Mouse (Mus musculus) E14TG2a.4 (cell line): ENCODE measurements at regions not wholly inside any gene's neighbourhood (a gene's known extent, or its start where the extent isn't known, plus 50 kb on each side); places are given as distances from the start of the nearest gene placed in this dataset.

Experiments used
- CTCF ChIP-seq: conservative IDR thresholded peaks from 2 replicates; pipeline ENCODE4 v1.5.1; 2014; ENCODE audit warnings: low read length
- NANOG ChIP-seq: IDR thresholded peaks from 2 replicates; pipeline ENCODE4 v1.6.1; 2014; ENCODE audit warnings: borderline replicate concordance, low read length, mixed read lengths

GRCm38 (mm10) chr7:136048925-136049586 is 332.9 kb upstream of the Mki67 start:
- TF ChIP-seq CTCF (no peak), NANOG (no peak)
